Mouse (Mus musculus) 3T3-L1 (cell line): Measurements from ENCODE around the gene Pld4.
"Not testable (repeated sequence)": the region's sequence is repeated elsewhere in the genome, so short reads cannot be mapped to it uniquely, and the experiment has no call there.

Source experiments
- DNase-seq: peaks from one replicate; pipeline ENCODE4 v3.0.0-alpha.2; 2015; ENCODE audit warnings: low read depth, low spot score

Gene Pld4

DNA sequence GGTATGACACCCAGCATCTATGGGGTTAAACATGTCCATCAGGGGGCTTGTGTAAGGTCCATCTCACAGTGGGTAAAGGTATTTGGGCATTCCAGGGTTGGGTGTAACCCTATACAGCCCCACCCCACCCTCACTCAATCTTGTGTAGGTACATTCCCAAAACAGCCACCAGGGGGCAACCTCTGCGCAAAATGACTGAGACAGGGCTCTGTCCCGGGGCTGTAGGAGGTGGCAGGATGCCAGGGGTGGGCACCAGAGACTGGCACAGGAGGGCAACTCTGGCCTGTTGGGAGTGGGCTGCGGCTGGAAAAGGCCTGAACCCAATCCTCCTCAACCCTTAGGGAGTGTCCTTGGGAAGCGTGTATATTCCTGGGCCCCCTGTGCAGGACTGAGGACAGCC is 40.0 kb downstream of the Pld4 start:
- DNase-seq = peak; percentile 75

DNA sequence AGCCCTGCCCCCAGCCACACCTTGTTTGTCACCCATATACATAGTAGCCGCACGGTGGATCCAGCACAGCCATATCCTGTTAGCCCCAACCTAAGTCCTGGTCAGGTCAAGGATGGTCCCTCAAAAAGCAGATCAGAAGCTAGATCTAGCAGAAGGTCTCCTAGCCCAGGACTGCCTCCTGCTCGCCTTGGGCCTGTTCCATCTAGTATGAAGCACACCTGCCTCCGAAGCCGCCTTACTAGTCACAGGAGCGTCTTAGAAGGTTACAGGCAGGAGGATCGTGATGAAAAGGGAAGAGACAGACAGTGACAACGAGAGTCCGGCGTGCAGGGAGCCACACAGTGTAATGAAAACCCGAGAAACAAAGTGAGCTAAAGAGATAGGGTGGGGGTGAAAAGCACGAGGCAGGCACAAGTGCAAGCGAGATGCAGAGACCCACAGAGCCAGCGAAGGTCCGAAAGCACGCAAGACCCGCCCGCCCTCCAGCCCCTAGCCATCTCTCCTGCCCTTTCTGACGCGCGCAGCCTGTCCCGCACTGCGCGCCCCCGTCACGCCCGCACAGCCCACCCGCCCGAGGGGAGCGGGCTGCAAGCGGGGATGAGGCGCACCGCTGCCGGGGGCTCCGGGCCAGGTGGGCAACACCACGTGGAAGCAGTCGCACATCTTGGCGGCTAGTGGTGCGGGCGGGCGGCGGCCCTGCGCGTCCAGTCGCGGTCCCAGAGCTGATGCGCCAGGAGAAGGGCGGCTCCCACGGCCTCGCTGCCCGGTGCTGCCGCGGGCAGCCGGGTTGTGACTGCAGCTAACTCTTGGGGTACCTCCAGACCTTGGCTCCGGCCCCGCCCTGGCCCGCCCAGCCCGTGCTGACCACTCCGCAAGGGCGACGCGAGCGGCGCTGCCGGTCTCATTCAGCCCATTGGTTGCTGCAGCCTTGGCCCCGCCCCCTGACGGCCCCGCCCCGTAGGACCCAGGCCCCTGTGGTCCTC is 41.7 kb downstream of the Pld4 start, which contains the start of gene Ahnak2:
Ahnak2 (minus strand) TSS at position 794 of the 983 bp plus-strand sequence.
- DNase-seq = no peak

DNA sequence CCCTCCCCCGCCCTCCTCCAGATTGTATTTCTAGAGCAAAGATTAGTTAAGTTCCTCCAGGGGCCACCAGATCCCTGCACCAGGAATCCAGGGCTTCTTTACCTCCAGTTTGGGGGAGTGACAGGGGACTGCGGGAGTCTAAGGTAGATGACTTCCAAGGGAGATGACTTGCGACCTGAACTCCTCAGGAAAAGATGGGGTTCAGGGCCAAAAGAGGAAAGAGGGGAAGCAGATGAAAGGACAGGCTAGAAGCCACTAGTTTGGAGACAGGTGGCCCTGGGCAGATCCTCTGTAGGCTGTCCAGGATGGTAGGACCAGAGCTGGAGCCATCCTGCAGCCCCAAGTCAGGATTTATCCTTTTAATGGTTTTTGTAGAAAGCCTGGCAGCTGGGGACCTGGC is 42.5 kb downstream of the Pld4 start:
- no peak for DNase-seq

DNA sequence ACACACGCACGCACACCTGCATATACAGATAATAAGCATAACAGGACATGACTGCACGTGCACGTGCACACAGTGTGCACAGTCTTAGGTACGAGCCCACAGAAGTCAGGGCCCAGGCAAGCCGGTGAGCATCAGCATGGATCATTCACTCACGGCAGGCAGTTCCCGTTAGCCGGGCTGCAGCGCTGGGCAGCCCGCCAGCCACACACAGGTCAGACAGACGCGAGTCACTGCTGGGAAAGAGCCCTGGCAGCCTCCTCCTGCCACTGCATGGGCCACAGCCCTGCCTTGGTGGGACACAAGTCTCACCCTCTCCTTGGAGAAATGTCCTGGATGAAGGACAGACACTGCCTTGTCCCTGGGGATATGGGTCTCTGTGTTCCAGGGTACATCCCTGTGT is 43.6 kb downstream of the Pld4 start:
- peak; percentile 63 for DNase-seq

DNA sequence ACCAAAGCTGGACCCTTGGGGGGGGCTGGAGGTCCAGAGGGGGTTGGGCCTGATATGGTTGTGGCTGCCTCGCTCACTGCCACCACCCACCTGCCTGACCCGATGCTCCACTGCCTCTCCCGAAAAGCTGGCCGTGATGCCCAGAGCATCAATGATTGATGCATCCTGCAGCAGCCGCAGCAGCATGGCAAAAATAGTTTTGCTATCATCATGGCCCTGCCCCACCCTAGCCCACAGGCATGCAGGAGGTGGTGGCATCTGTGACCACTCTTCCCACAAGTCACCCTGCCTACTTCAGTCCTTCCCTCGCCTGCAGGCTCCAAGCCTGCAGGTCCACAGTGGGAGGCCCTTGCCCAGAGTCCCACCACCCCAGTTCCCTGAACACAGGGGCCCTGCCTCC is 45.6 kb downstream of the Pld4 start:
- DNase-seq = peak; percentile 65

DNA sequence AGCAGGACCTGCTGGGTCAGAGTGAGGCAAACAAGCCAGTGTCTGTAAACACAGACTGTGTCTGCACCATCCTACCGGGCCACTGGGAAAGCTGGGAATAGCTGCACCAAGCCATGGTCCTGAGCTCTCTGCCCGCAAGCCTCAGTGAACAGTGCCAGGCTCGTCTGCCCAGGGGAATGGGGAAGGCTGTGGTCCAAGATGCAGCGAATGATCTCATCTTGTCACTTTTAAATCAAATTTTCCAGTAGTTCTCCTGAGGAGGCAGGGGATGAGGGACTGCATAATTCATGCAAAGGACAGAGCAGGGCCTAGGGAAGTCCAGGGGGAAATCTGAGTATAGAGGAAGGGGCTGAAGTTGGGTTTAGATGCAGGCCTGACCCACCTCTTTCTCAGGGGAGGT is 47.3 kb downstream of the Pld4 start:
- no peak for DNase-seq

DNA sequence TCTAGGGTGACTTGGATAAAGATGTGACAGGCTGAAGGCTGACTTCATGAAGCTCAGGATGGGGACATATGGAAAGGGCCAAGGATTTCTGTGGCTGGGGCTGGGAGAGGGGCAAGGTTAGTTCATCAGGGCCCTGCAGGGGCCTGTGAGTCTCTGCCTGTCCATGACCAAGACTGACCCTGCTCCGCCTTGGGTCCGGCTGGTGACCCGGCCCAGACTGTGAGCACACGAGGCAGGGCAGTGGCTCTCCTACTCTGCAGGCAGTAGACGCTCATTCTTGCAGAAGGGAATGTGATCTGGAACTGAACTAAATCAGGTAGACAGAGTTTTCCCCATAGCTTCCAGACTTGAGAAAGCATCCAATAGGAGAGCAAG is 47.7 kb downstream of the Pld4 start:
- DNase-seq = no peak

DNA sequence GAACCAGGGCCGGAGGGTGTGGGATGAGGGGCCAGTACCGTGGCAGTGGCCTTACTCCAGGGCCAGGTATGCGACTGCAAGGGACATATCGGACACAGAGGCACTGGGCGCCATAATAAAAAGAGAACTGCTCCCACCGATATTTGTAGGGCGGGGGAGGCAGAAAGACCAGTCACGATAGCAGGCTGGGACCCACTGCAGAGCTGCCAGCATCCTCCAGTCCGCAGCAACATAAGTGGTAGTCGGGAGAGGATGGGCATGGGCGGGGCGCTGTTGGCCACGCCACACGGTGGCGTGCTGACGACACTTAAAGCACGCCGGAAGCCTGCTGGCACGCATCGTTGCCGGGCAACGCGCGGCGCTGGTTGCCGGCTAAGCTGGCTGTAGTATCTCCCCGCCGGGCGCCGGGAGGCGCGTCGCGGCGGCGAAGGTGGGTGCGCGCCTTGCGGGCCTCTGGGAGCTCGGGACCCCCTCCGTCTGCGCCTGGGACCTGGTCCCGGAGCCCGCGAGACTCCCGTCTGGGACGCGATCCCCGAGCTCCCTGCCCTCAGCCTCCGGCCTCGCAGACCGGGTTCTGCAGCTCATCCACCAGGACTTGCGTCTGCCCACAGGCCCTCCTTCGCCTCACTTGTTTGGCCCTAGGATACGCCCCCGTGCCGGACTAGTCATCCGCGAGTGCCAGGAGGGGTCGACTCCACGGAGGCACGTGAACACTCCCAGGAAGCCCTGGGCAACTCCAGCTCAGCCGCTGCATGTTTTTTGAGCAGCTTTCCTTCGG is 48.3 kb downstream of the Pld4 start, which contains the start of gene Clba1:
Clba1 (plus strand) TSS at position 351 of the 778 bp plus-strand sequence.
- peak; percentile 90 for DNase-seq

DNA sequence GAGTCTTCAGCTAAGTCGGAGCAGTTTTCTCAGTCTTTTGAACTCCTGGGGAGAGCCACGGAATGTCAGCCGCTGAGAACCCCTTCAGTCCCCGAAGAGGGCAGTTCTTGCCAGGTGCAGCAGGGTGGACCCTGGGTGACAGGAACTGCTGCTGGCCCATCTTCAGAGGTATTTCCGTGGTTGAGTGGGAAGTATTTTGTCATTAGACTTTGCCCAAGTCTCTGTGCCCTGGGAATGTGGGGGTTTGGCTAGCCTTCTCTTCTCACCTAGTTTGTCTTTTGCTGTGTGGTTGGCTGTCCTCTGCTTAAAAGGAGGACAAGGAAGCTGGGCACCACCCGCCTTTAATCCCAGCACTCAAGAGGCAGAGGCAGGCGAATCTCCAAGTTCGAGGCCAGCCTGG is 49.2 kb downstream of the Pld4 start:
- no peak for DNase-seq

DNA sequence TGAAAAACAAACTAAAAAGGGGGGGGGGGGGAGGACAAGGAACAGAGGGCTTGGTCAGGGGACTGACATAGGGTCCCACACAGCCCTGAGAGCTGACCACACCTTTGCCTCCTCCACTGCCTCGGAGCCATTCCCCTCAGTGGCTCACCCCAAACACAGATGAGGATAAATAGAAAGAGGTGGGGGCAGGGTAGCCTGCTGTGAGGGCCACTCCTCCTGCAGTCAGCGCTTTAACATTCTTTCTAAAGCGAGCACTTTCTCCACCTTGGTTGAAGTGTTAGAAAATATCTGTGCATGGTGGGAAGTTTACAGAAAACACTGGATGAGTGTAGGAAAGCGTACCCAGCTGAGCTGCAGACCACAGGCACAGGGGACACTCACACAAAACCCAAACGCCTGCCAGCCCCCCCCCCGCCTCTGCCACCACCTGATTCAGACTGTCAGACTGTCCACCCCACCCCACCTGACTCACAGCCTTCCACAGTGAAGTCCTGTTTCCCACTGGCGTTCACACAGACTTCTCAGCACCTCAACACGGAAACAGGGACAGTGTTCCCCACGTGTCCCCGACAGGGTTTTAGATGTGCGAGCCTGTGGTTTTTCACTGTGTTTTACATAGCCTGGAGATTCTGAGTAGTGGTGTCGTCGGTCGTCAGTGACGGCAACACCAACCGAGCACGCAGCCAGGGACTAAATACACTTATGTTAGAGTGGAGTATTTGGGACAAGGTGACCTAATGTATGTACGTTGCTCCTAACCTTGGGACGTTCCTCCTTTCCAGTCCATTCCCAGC is 49.8 kb downstream of the Pld4 start:
- DNase-seq = no peak

DNA sequence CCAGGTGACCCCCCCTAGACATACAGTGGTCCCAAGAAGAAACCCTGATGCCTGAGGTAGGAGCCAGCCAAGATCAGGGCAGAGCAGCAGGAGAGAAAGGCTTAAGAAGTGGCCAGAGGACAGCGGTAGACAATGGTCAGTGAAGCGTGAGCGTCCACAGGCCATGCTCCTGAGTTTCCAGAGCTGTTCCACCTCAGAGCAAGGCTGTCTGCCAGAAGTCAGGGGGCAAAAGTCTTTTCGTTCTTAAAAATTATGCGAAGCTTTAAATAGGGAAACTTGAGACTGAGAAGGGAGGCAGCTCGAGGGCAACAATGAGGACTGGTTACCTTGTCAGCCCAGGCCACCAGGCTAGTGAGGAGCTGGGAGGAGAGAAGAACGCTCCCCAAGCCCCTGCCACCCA is 52.9 kb downstream of the Pld4 start:
- no peak for DNase-seq

DNA sequence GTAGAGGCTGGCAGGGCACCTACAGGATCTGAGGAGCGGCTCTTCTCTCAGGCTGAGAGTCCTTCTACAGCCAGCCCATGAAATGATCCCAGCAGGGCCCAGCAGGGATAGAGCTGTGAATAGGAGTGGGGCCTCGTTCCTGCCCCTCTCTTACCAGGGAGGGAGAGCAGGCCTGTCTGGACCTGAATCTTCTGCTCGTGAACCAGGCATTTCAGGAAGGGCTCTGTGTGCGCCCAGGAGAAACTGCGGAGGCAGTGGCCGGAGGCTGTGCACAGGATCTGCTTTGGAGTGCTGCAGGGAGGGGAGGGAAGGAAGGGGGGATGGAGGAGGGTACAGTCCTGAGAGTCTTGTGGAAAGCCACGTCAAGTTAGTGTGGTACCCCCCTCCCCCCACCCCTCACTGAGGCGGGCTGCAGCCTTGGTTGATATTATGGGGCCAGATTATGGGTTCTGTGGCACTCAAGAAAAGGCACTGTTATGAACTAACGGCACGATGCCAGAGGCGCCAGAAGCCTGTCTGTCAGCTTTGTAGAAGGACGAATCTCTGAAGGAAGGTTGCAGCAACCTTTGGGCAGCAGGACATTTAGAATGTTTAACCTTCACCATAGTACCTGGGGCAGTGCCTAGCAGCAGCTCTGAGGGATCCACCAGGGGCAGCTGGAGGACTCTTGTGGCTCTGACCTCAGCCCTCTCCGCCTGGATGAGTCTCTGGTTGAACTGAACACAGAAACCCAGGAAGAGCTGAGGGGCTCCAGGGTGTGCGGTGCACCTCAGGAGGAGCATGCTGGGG is 54.4 kb downstream of the Pld4 start:
- no peak for DNase-seq

DNA sequence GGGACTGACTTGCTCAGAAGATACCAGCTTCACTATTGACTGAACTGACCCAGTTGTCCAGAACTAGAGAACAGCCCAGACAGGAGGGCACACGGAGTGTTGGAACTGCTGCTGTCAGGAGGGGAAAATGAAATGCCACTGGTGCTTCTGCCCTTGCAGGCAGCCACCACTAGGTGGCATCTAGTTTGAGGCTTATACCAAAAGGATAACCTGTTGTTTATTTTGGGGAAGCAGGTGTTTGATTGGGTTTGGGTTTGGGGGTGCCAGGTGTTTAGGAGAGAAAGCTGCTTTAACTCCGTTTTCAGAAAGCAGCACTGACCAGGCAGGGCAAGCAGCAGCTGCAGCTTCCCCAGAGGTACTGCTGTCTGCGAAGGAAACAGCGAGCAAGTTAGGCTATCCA is 55.8 kb downstream of the Pld4 start:
- peak; percentile 68 for DNase-seq

DNA sequence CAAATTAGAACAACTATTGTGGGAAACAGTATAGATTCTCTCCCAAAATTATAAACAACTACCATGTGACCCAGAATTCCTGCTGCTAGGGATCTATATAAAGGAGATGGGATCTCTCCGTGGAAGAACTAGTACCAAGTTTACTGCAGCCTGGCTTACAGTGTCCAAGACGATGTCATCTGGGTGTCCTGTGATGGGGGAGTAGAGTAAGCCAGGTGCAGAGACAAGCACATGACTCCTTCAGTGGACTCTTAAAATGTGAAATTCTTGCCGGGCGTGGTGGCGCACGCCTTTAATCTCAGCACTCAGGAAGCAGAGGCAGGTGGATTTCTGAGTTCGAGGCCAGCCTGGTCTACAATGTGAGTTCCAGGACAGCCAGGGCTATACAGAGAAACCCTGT is 56.4 kb downstream of the Pld4 start:
- DNase-seq = not testable (repeated sequence)
